Mouse (Mus musculus) kidney, embryonic 14.5 days (tissue): ENCODE data around the gene D5Ertd579e. TPM values are rescaled to one million over a fixed set of nuclear protein-coding genes. Genes with fewer than 3 reads are reported as not detected.
"Not testable (repeated sequence)": the region's sequence is repeated elsewhere in the genome, so short reads cannot be mapped to it uniquely, and the experiment has no call there.

Experiments used
- ATAC-seq: fragments of 200-750 bp; cut with Nextera tagmentation; 2 replicates; pipeline ENCODE4 v1.8.0; 2017; ENCODE audit warnings: moderate number of reproducible peaks, mild to moderate bottlenecking, moderate TSS enrichment, moderate library complexity; ENCODE audit not compliant: low FRiP score, low TSS enrichment
- H3K27ac ChIP-seq: fragments of 300-500 bp; sonication (generic); 2 replicates; pipeline ENCODE4 v1.5.1; 2014; ENCODE audit warnings: low read depth, mild to moderate bottlenecking, low read length, moderate library complexity, mixed read lengths
- H3K27me3 ChIP-seq: fragments of 300-500 bp; sonication (generic); 2 replicates; pipeline ENCODE4 v1.6.1; 2014; ENCODE audit warnings: mild to moderate bottlenecking, low read length; ENCODE audit not compliant: control insufficient read depth, insufficient read depth
- H3K36me3 ChIP-seq: fragments of 300-500 bp; sonication (generic); 2 replicates; pipeline ENCODE4 v1.6.1; 2014; ENCODE audit warnings: low read length, mixed read lengths; ENCODE audit not compliant: control insufficient read depth, insufficient read depth
- H3K4me1 ChIP-seq: fragments of 300-500 bp; sonication (generic); 2 replicates; pipeline ENCODE4 v1.6.1; 2014; ENCODE audit warnings: low read length, mixed read lengths; ENCODE audit not compliant: control insufficient read depth, insufficient read depth
- H3K4me2 ChIP-seq: fragments of 300-500 bp; sonication (generic); replicated peaks from 2 replicates; pipeline ENCODE4 v1.6.1; 2014; ENCODE audit warnings: low read depth, mild to moderate bottlenecking, low read length
- H3K4me3 ChIP-seq: fragments of 300-500 bp; sonication (generic); 2 replicates; pipeline ENCODE4 v1.5.1; 2014; ENCODE audit warnings: mild to moderate bottlenecking, low read length
- H3K9ac ChIP-seq: fragments of 300-500 bp; sonication (generic); 2 replicates; pipeline ENCODE4 v1.6.1; 2014; ENCODE audit warnings: low read depth, mild to moderate bottlenecking, low read length, moderate library complexity
- H3K9me3 ChIP-seq: fragments of 300-500 bp; sonication (generic); 2 replicates; pipeline ENCODE4 v1.6.1; 2016; ENCODE audit warnings: low read length; ENCODE audit not compliant: control insufficient read depth
- WGBS: fragments of 180-500 bp; shearing (Covaris S2); extraction: QIAGEN DNeasy Blood & Tissue Kit; methylation state at CpG from one replicate; pipeline ENCODE4 v1.1.7; 2014; 5-methylcytosine and 5-hydroxymethylcytosine counted together
- polyA plus RNA-seq: library from polyadenylated mRNA; unstranded; fragments of >200 nt; fragmentation: Nextera tagmentation; extraction: Ambion mirVana; gene quantifications from 2 replicates; pipeline ENCODE4 v1.2.1, GENCODE M21; 2014

Gene D5Ertd579e
- polyA plus RNA-seq, 1 experiment from 2014 or later = 30.7 TPM

GRCm38 (mm10) chr5:36667165-36667564 lies 28.7 kb downstream of the D5Ertd579e start:
- WGBS = 94% methylated on average over 5 of the region's 5 CpGs
- H3K36me3 ChIP-seq = peaks cover 23% of the 10 kb centered on the region
- H3K27ac ChIP-seq = no peak overlapping the region
- H3K4me1 ChIP-seq = no peaks in the 10 kb centered on the region
- no peak overlapping the region for H3K4me2 ChIP-seq
- no peak overlapping the region for H3K9ac ChIP-seq
- H3K4me3 ChIP-seq = no peak overlapping the region
- no peaks in the 10 kb centered on the region for H3K9me3 ChIP-seq
- ATAC-seq = no peak
- H3K27me3 ChIP-seq = no peaks in the 10 kb centered on the region

- 94% methylated on average over 2 of the region's 2 CpGs for WGBS
- peaks cover 21% of the 10 kb centered on the region for H3K36me3 ChIP-seq
- not testable (repeated sequence) for H3K27me3 ChIP-seq, H3K4me2 ChIP-seq, H3K9ac ChIP-seq, H3K27ac ChIP-seq, H3K9me3 ChIP-seq, ATAC-seq, H3K4me3 ChIP-seq, H3K4me1 ChIP-seq
These were observed 29.1 kb downstream of the D5Ertd579e start for GRCm38 (mm10) chr5:36666699-36667098.

- Histone ChIP-seq H3K9ac (no peak overlapping the region), H3K27me3 (no peaks in the 10 kb centered on the region), H3K4me3 (no peak overlapping the region), H3K4me1 (no peaks in the 10 kb centered on the region), H3K27ac (no peak overlapping the region), H3K36me3 (peaks cover 6% of the 10 kb centered on the region), H3K4me2 (no peak overlapping the region), H3K9me3 (no peaks in the 10 kb centered on the region)
- ATAC-seq = no peak
- WGBS = 60% methylated on average over 2 of the region's 2 CpGs
These were observed 32.5 kb downstream of the D5Ertd579e start for GRCm38 (mm10) chr5:36663329-36663728.

- not testable (repeated sequence) for H3K27ac ChIP-seq, H3K4me1 ChIP-seq, H3K27me3 ChIP-seq, H3K4me3 ChIP-seq, H3K36me3 ChIP-seq, H3K9me3 ChIP-seq, H3K4me2 ChIP-seq, H3K9ac ChIP-seq, ATAC-seq
These were observed 34.7 kb downstream of the D5Ertd579e start for GRCm38 (mm10) chr5:36660977-36661760.

- Histone ChIP-seq H3K27ac (no peak overlapping the region), H3K36me3 (peaks cover 17% of the 10 kb centered on the region), H3K9ac (no peak overlapping the region), H3K27me3 (no peaks in the 10 kb centered on the region), H3K4me1 (peaks cover 12% of the 10 kb centered on the region), H3K4me2 (no peak overlapping the region), H3K9me3 (no peaks in the 10 kb centered on the region), H3K4me3 (no peak overlapping the region)
- WGBS = 66% methylated on average over 5 of the region's 5 CpGs
- no peak for ATAC-seq
These were observed 70.2 kb downstream of the D5Ertd579e start for GRCm38 (mm10) chr5:36625612-36626011.

- no peaks in the 10 kb centered on the region for H3K27me3 ChIP-seq
- no peak overlapping the region for H3K27ac ChIP-seq
- WGBS = 83% methylated on average over 5 of the region's 5 CpGs
- no peak overlapping the region for H3K4me2 ChIP-seq
- no peaks in the 10 kb centered on the region for H3K9me3 ChIP-seq
- no peak for ATAC-seq
- H3K4me1 ChIP-seq = peaks cover 12% of the 10 kb centered on the region
- peaks cover 11% of the 10 kb centered on the region for H3K36me3 ChIP-seq
- H3K4me3 ChIP-seq = no peak overlapping the region
- no peak overlapping the region for H3K9ac ChIP-seq
These were observed 72.2 kb downstream of the D5Ertd579e start for GRCm38 (mm10) chr5:36623670-36624069.

- no peak overlapping the region for H3K9ac ChIP-seq
- no peak overlapping the region for H3K4me3 ChIP-seq
- no peaks in the 10 kb centered on the region for H3K27me3 ChIP-seq
- H3K4me1 ChIP-seq = peaks cover 10% of the 10 kb centered on the region
- H3K4me2 ChIP-seq = no peak overlapping the region
- peaks cover 32% of the 10 kb centered on the region for H3K36me3 ChIP-seq
- peak overlapping the region; percentile 59; the same call in 1 of the 2 replicates for H3K27ac ChIP-seq
- no peak for ATAC-seq
- whole genome bisulfite sequencing = 86% methylated on average over 5 of the region's 5 CpGs
- H3K9me3 ChIP-seq = no peaks in the 10 kb centered on the region
These were observed 74.8 kb downstream of the D5Ertd579e start for GRCm38 (mm10) chr5:36621058-36621449.

GRCm38 (mm10) chr5:36620409-36621057 lies 75.3 kb downstream of the D5Ertd579e start:
- H3K4me1 ChIP-seq = peaks cover 5% of the 10 kb centered on the region; the same call in 1 of the 2 replicates
- H3K4me2 ChIP-seq = no peak overlapping the region
- H3K27me3 ChIP-seq = no peaks in the 10 kb centered on the region
- no peak for ATAC-seq
- no peaks in the 10 kb centered on the region for H3K9me3 ChIP-seq
- WGBS = 81% methylated on average over 8 of the region's 8 CpGs
- H3K36me3 ChIP-seq = peaks cover 38% of the 10 kb centered on the region
- no peak overlapping the region for H3K9ac ChIP-seq
- H3K27ac ChIP-seq = 0 out of 2 replicates have a peak overlapping the region, but pooled peaks have one; percentile 17
- no peak overlapping the region for H3K4me3 ChIP-seq

GRCm38 (mm10) chr5:36618890-36619289 lies 76.9 kb downstream of the D5Ertd579e start:
- Histone ChIP-seq H3K4me1 (peaks cover 4% of the 10 kb centered on the region; the same call in 1 of the 2 replicates), H3K36me3 (peaks cover 50% of the 10 kb centered on the region), H3K4me3 (no peak overlapping the region), H3K9me3 (no peaks in the 10 kb centered on the region), H3K9ac (no peak overlapping the region), H3K4me2 (no peak overlapping the region), H3K27me3 (no peaks in the 10 kb centered on the region), H3K27ac (no peak overlapping the region)
- ATAC-seq = no peak
- 92% methylated on average over 5 of the region's 5 CpGs for WGBS
